Mouse (Mus musculus): ENCODE measurements at regions not wholly inside any gene's neighbourhood (a gene's known extent, or its start where the extent isn't known, plus 50 kb on each side); places are given as distances from the start of the nearest gene placed in this dataset.
"Not testable (repeated sequence)": the region's sequence is repeated elsewhere in the genome, so short reads cannot be mapped to it uniquely, and the experiment has no call there.

GRCm38 (mm10) chr12:113241373-113242193 is 55.9 kb downstream of the Tmem121 start:
- DNase-seq (ENCODE audit: low spot score) = no peak

DNA sequence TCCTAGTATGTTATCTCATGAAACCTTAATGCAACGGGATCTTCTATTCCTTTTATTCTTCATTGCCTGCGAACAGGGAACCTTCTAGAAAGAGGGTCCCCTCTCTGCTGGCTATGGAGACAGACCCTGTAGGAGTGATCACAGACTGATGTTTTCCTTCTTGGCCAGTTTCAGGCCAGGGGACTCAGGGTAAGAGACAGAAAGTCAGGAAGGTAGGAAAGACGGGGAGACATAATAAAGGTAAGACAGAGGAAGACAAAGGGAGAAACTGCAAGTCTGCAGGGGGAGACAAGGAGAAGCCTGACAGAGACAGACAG is 56.4 kb downstream of the Tmem121 start:
- no peak for DNase-seq (ENCODE audit: low spot score)

- DNase-seq (ENCODE audit: low spot score) = no peak
These were observed 59.0 kb downstream of the Tmem121 start for GRCm38 (mm10) chr12:113244685-113245084.

DNA sequence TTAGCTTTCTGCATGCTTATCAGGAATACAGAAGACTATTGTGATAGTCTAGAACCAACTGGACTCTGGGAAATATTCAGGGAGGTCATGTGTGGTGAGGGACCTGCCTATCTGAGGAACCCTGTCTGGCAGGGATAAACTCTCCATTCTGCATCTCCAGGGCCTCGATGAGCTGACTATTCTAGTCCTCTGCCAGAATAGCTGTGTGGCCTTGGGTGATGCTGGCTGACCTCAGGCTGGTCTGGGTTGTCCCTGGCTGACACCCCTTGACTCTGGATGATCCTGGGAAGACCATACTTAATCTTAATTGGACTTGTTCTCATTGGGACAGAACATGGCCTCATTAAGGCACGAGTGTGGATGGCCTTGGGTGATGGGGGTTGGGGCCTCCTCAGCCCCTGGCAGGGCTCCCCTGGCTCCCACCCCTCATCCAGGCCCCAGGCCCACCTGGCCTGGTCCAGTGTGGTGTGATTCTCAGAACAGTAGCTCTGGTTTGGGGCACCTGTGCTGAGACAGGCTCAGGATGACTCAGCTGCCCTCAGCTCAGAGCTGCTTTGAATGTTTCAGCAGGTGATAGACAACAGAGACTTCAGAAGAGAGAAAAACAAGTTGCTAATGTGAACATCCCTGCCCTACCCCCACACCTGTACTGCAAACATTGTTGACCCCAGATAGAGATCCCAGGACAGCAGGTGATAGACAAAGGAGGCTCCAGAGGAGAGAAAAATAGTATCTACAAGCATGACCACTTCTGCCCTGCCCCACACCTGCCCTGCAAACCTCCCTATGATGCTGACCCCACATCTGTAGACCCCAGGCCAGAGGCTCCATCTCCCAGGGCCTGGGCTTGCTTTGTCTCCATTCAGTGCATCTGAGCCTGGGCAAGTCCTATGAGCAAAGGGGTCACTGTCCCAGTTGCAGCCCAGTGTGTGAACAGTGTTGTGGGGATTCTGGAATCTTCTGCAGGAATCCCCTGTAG is 68.0 kb downstream of the Tmem121 start:
- DNase-seq (ENCODE audit: low spot score) = not testable (repeated sequence)

DNA sequence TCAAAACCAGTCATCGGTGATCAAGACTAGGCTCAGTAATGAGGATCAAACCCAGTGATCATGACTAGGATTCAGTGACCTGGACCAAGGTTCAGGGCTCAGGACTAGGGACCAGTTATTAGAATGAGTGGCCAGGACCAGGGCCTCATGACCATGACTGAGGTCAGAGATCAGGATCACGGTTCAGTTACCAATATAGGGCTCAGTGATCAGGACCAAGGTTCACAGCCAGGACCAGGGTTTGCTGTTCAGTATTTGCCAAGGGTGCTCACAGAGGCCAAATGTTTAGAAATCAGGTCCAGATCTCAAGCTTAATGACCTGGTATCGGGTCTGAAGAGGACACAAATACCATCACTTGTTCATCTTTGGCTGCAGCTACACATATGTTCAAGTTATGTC is 69.6 kb downstream of the Tmem121 start:
- no peak for DNase-seq (ENCODE audit: low spot score)

DNA sequence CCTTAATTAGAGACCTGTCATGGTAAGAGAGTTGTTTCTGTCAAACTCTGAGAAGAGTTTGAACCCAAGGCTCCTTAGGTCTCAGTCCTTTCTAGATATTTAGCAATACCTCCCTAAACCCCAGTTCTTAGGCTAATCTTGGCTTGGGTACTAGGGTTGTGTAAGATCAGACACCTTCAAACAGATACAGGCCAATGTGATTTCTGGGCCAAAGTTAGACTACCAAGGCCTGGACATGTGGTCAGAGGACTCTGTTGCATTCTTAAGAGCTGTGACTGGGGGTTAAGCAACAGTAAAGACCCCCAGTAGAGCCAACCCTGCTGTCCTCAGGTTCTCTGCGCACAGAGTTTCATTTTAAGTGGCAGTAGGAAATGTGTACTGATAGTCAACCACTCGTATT is 70.9 kb downstream of the Tmem121 start:
- no peak for DNase-seq (ENCODE audit: low spot score)

DNA sequence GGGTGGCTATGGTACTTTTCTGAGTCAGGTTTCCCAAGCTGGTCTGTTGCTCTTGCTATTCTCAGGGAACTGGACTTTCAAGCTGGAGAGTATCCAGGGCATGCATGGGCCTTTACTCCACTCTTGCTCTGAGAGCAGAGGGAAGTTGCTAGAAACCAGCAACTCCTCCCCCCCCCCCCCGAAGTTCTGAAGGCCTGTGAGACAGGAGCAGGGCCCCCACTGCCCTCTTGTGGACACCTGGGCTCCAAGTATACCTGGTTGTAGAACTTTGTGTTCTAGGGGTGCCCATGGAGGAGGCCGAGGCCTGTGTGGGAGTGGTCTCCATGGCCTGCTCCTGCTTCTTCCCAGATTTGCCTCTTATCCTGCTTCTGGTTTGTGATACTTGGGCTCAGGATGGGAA is 71.5 kb downstream of the Tmem121 start:
- DNase-seq (ENCODE audit: low spot score) = no peak

- no peak for DNase-seq (ENCODE audit: low spot score)
These were observed 73.7 kb downstream of the Tmem121 start for GRCm38 (mm10) chr12:113259476-113259875.

- no peak for DNase-seq (ENCODE audit: low spot score)
These were observed 74.6 kb downstream of the Tmem121 start for GRCm38 (mm10) chr12:113260304-113260703.

- DNase-seq (ENCODE audit: low spot score) = no peak
These were observed 90.2 kb downstream of the Tmem121 start for GRCm38 (mm10) chr12:113275934-113276333.

GRCm38 (mm10) chr12:113276355-113276942 is 90.7 kb downstream of the Tmem121 start:
- DNase-seq (ENCODE audit: low spot score) = no peak

DNA sequence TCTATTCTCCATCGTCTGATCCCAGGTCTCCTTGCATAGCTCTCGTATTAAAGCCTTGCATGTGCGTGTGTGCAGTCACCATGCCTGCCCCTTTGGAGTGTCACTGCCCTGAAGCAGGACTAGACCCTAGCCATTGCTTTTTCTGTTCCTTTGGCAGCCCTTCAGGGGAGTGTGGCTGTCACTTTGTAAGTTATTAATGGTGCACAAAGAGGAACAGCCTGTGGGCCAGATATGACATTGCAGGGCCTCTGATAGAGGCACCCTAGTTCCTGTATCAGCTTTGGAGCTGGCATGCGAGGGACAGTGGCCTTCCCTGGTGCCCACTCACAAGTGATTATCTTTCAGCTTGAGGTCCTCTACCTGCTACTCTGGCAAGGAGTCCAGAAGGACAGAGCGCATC is 92.0 kb downstream of the Tmem121 start:
- DNase-seq (ENCODE audit: low spot score) = no peak

GRCm38 (mm10) chr12:113292029-113292809 is 106.5 kb downstream of the Tmem121 start:
- no peak for DNase-seq (ENCODE audit: low spot score)

- no peak for DNase-seq (ENCODE audit: low spot score)
These were observed 110.2 kb downstream of the Tmem121 start for GRCm38 (mm10) chr12:113295924-113296323.

DNA sequence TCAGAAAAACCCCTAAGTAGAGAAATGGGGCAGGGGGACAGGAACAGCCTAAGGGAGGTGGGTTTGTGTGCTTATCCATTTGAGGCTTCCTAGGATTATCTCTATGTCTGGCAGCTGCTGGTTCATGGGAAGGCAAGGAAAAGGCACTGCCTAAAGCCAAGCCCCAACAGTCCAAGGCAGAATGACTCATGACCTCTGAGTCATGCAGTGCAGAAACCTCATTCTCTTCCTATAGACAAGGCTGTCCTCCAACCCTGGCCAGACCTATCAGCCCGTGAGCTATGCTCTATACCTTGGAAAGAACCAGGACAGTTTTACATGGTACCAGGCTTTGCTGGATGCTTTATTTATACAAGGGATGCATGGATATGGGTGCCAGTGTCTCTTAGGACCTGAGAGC is 120.2 kb downstream of the Tmem121 start:
- DNase-seq (ENCODE audit: low spot score) = no peak

DNA sequence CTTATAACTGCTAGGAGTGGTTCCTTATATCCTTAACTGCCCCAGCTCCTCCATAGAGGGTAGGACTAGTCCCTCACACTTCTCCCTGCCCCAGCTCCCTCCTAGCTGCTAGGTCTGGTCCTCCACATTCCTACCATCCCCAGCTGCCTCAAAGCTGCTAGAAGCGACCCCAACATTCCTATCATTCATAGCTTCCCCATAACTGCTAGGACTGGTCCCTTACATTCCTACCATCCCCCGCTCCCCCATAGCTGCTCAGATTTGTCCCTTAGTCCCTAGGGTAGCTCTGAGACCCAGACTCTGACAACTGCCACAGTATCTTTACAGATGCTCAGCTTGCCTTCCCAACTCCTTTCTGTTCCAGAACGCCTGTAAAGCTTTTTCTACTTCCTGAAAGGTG is 127.6 kb downstream of the Tmem121 start:
- no peak for DNase-seq (ENCODE audit: low spot score)

GRCm38 (mm10) chr12:113314624-113315023 is 128.9 kb downstream of the Tmem121 start:
- DNase-seq (ENCODE audit: low spot score) = no peak

- no peak for DNase-seq (ENCODE audit: low spot score)
These were observed 135.4 kb downstream of the Tmem121 start for GRCm38 (mm10) chr12:113321086-113321485.

GRCm38 (mm10) chr12:113322173-113322572 is 136.4 kb downstream of the Tmem121 start:
- no peak for DNase-seq (ENCODE audit: low spot score)

- DNase-seq (ENCODE audit: low spot score) = no peak
These were observed 142.1 kb downstream of the Tmem121 start for GRCm38 (mm10) chr12:113327851-113328250.

DNA sequence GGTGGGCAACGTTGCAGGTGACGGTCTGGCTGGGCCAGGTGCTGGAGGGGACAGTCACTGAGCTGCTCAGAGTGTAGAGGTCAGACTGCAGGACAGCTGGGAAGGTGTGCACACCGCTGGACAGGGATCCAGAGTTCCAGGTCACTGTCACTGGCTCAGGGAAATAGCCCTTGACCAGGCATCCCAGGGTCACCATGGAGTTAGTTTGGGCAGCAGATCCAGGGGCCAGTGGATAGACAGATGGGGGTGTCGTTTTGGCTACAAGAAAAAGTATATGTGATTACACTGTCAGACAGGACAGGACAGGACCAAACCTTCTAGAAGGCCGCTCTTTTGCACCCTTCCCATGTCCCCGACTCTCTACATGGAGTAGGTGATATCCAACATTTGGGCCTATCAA is 144.5 kb downstream of the Tmem121 start:
- no peak for DNase-seq (ENCODE audit: low spot score)

Measured in gastrocnemius, adult 18-20 months (tissue).